Mouse (Mus musculus) cerebellum, adult 18-20 months (tissue): Measurements from ENCODE around the gene Tmem59l.

Experiments used
- DNase-seq, 2 experiments: peaks; one replicate each; pipeline ENCODE4 v3.0.0; 2021

The Tmem59l gene

DNA sequence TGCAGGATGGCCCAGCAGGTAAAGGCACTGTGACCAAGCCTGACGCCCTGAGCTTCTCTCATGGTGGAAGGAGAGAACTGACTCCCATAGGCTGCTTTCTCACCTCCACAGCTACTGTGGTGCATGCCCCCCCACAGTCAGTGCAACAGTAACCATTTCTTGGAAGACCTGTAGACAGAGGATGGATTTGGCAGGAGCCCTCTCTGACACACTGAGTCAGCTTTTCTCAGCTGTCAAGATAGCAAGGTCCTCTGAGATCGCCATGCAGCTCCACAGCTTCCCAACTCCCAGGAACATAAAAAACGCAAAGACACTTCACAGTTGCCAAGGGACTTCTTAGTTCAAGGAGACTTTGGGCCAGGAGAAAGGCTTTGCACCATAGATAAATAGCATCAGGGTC, 28.7 kb downstream of the Tmem59l start:
- DNase-seq = no peak

DNA sequence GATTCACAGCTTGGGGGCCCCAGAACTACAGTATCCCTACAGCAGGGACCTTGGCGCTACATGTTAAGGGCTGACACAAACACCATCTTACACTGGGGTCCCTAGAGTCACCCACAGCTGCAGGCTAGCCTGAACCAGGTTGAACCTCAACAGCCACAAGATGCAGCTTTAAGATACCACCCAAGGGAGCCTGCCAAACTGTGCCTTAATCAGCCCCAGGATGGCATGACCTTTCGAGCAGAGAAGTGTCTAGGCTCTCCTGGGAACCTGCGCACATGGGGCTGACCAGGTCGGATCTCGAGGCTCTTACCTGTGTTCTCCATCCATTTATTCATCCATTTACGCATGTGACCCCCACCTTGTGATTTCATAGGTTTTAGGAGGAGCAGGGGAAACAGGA, 29.3 kb downstream of the Tmem59l start:
- DNase-seq = no peak

DNA sequence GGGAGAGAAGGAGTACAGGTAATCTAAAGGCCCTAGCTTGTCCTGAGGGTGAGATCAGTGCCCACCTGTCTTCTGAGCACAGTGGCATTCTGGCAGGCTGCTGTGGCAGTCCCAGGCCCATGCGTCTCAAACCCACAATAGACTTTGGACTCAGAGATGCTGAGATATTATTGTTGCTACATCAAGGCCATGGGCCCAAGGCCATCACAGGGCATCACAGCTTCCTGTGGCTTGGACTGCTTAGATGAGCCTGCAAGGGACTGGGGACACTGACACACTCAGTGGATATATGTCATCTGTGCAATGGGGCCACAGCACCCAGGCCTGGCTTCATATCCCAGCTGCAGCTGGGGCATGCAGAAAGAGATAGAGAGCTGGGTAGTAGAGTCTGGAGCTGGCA, 30.2 kb downstream of the Tmem59l start:
- DNase-seq = no peak

DNA sequence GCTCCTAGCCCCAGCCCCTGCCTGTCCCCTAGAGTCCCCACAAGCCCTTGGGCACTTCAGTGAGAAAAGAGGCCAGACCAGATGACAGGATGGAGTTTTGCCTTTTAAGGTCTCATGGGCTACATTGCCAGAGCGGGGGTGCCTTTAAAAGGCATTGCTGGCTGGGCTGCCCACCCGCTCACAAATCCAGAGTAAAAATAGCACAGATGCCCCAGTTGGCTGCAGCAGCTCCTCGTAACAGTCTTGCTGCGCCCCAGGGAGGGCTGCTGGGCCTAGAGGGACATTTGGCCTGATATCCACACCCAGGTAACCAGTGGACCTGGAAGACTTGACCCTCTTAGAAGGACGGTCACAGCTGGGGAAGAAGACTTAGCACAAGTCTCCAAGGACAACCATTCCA, 33.3 kb downstream of the Tmem59l start:
- no peak for DNase-seq

DNA sequence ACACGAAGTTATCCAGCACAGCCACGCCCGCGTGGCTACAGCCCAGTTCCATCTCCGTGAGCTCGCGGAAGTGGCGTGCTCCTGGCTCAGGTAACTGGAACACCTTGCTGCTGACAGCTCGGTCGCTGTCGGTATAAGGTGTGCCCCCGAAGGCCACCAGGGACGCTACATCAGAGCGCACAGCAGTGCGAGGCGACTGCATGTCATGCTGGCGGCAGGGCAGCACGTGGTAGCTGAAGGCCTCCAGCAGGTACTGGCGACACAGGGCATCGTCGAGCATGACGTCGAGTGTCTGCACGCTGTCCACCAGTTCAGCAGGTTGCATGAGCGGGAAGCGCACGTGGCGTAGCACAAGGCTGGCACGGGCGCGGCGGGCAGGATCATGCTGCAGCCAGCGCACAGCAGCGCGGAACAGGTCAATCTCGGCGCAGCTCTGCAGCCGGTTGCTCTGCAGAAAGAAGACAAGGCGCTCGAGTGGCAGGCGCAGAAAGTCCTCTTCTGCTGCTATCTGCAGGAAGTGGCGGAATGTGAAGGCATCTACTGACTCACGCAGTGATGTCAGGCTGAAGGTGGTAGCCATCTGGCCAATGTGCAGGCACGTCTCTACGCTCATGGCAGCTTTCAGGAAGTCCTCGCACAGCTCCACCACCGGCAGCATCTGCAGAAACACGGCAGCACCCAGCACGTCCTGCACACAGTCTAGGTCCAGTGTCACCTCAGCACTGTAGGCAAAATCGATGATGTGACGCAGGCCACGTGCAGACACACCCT, 34.8 kb downstream of the Tmem59l start:
- no peak for DNase-seq

DNA sequence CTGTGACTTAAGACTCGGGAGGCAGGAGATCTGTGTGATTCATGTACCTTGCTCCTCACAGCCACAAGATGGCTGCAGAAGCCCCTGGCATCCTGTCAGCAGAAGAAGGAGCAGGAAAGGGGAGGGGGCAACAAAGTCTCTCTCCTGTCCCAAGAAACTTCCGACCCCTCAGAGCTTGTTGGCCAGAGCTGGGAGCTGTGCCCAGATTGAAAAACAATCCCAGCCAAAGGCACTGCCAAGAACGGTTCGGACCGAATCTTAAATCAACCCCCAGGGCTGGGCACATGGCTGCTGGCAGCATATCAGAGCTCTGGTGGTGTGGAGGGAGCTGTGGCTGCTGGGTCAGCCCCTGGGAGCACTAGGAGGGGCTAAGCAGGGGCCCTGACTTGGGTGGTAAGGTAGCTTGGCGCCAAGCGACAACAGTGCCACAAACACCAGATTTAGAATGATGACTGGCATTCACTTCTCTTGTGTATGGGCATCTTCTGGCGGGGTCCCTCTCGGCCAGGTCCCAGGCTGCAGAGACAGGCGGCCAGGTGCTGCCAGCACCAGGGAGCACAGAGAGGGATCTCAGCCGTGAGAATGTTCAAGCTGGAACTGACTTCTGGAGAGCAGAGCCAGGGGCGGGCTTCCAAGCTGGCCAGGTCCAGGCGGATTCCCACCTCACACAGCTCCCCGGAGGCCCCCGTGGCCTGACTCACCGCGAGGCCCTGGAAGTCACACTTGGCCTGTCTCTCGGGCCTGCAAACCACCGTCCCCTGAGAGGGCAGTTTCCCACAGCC, 39.3 kb downstream of the Tmem59l start:
- DNase-seq = peak; percentile 50 to 51

DNA sequence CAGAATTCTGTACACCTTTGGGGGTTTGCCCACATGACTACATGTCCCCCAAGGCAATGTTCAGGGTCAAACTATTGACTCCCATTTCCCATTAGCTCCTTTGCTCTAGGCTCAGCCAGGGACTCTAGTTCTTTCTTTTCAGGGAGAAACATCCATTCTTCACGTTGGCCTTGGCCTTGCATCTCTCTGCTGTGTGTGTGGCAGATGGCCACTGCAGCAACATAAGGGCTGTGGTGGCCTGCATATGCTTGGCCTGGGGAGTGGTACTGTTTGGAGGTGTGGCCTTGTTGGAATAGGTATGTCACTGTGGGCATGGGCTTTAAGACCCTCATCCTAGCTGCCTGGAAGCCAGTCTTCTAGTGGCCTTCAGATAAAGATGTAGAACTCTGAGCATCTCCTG, 41.2 kb downstream of the Tmem59l start:
- no peak for DNase-seq

DNA sequence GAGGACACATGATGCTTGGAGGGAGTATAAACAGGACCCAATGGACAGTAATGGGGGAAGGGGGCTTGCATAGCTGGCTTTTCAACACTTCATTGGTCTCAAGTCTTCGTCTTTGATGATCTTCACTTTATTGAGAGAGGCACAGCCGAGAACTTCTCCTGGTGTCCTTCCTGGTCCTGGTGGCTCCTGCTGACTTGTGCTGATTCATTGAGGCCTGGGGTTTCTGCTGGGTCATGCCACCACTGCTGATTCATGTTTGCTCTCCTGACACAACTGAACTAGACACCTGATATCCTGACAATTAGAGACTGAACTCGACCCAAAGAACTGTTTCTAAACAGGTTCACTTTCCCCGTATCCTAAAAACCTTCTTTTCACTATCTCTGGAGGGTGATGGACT, 43.8 kb downstream of the Tmem59l start:
- DNase-seq = no peak

DNA sequence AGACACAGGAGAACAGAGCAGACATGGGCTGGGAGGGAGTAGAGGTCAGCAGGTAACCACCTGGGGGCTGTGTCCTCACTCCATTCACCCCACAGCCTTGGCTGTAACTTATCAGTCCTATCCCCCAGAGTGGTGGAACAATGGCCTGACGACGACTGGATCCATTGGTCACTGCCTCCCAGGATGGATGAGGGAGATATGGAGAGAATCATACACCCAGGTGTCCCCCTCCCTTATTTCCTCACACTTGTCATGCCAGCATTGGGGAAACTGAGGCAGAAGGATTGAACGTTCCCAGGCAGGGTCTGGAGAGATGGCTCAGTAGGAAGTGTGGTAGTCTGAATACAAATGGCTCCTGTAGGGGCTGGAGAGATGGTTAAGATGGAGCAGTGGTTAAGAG, 45.6 kb downstream of the Tmem59l start:
- DNase-seq = no peak

DNA sequence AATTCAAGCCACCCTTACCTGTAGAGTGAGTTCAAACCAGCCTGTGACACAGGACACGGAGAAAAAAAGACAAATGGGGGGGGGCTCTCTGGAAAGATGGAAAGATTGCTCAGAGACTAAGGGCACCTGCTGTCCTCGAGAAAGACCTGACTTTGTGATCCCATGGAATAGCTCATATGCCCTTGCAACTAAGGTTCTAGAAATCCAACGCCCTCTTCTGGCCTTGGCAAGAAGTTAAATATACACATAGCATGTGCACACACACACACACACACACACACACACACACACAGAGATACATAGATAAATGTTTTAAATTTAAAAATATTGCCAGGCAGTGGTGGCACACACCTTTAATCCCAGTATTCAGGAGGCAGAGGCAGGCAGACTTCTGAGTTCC, 46.9 kb downstream of the Tmem59l start:
- no peak for DNase-seq

DNA sequence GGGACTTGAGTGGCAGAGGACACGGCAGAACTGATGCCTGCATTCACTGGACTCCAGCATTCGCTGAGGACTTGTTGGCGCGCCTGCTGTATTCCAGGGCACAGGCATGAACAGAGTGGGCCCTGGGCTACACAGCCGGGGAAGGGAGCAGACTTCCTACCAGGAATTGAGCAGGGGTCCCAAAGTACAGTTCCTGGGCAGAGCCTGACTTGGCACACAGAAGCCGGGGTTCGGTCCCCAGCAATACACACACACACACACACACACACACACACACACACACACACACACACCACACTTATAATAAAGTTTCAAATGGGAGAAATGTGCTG, 47.3 kb downstream of the Tmem59l start:
- no peak for DNase-seq

DNA sequence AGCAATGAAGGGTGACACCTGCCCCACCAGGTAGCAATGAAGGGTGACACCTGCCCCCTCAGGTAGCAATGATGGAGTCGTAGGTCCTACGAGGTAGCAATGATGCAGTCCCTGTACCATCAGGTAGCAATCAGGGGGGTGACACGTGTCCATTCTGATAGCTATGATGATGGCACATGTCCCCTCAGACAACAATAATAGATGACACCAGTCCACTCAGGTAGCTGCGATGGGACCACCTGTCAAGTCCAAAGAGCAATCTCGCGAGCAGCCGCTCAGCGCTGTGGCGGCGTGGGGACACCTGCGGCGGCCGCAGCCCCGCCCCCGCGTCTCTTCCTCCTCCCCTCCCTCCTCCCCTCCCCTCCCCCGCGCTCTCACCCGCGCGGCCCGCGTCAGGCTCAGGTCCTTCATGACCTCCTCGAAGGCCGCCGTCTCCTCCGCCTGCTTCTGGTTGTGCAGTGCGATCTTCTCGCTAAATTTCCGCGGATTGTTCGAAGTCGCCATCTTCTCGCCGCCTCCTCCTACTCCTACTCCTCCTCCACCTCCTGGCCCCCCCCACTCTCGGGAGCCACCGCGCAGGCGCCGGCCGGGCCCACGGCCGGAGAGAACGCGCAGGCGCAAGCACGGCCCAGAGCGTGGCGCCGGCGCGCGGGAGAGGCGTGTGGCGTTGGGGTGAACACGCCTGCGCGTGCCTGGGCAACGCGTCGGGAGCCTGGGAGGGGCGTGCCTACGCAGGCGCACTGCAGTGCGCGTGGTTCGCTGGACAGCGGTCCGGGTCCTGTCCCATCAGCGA, 47.9 kb downstream of the Tmem59l start, which contains the start of gene Crtc1:
Gene Crtc1, minus strand, starts transcription at position 525 of the 793 bp plus-strand sequence.
- DNase-seq = peak; percentile 96 to 99

DNA sequence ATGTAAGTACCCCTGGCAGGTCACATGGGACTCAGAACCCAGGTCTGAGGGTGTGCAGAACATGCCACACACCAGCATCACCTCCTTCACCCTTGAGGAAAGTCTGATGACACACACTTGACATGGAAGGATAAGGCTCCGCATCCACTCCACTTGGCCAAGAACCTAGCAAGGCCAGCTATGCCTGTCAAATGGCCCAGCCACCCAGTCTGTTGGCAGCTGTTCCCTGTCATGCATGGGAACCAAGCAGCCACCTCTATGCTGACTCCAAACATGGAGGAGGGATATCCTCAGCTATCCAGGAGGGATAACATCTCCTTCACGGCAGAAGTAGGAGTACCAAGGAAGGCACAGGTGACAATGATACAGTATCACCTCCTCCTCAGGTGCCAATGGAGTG, 48.7 kb downstream of the Tmem59l start:
- no peak for DNase-seq

DNA sequence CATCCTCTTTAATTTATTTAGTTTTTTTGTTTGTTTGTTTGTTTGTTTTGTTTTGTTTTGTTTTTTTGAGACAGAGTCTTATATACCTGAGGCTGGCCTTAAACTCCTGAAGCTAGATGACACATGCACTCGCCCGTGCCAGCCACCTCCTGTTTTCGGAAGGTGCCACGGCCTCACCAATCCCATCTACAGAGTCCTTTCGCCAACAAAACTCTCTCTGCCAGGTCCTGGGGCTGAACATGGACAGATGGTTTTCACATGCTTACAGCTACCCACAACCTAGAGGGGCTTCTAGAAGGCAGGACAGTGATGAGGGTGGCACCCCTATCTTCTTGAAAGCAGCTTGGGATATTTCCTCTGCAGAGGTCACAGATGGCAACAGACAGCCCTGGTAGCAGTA, 52.0 kb downstream of the Tmem59l start:
- DNase-seq = peak in 1 of 2 experiments; percentile 66
